Mouse (Mus musculus): Measurements from ENCODE around the gene Plekhj1.

- TF ChIP-seq CTCF (IDR thresholded peaks at IDR 0.05; ENCODE audit: extremely low read depth, insufficient read depth, low read length) (no peak), POLR2A (IDR thresholded peaks at IDR 0.05; ENCODE audit: extremely low read depth, insufficient read depth, low read length) (no peak)
These were observed 3.7 kb downstream of the Plekhj1 start for GRCm38 (mm10) chr10:80794750-80795149.
